Mouse (Mus musculus) ES-E14 (cell line): Measurements from ENCODE around the gene Bckdk. TPM values are rescaled to one million over a fixed set of nuclear protein-coding genes. Genes with fewer than 3 reads are reported as not detected.
"Not testable (repeated sequence)": the region's sequence is repeated elsewhere in the genome, so short reads cannot be mapped to it uniquely, and the experiment has no call there.

Source experiments
- DNase-seq: peaks from one replicate; pipeline ENCODE4 v3.0.0-alpha.2; 2013; ENCODE audit warnings: low read depth, low spot score
- H3K27ac ChIP-seq: 2 replicates; pipeline ENCODE4 v1.5.1; 2012; ENCODE audit warnings: low read depth, mild to moderate bottlenecking, low read length, moderate library complexity, mixed read lengths; ENCODE audit not compliant: poor library complexity, insufficient read depth, severe bottlenecking
- H3K36me3 ChIP-seq: 2 replicates; pipeline ENCODE4 v1.6.1; 2012; ENCODE audit warnings: mild to moderate bottlenecking, low read length, moderate library complexity, mixed read lengths; ENCODE audit not compliant: control insufficient read depth, poor library complexity, insufficient read depth, severe bottlenecking
- H3K4me1 ChIP-seq, 2 experiments: fragments of 150-350 bp in 1 of 2; sonication (generic) in 1 of 2; 2 replicates each; pipeline ENCODE4 v1.6.1; 2012; ENCODE audit warnings: low read length in 2 of 2, mild to moderate bottlenecking in 1 of 2, mixed read lengths in 1 of 2; ENCODE audit not compliant: control insufficient read depth in 2 of 2, insufficient read depth in 2 of 2, poor library complexity in 1 of 2
- H3K4me3 ChIP-seq, 2 experiments: fragments of 150-350 bp in 1 of 2; sonication (generic) in 1 of 2; 2 replicates each; pipeline ENCODE4 v1.5.1; 2012; ENCODE audit warnings: low read length in 2 of 2, low read depth in 1 of 2, mild to moderate bottlenecking in 1 of 2, mixed read lengths in 1 of 2; ENCODE audit not compliant: insufficient read depth in 1 of 2, poor library complexity in 1 of 2, severe bottlenecking in 1 of 2
- H3K9ac ChIP-seq: 2 replicates; pipeline ENCODE4 v1.6.1; 2012; ENCODE audit warnings: low read depth, mild to moderate bottlenecking, low read length, mixed read lengths; ENCODE audit not compliant: poor library complexity, insufficient read depth, severe bottlenecking
- H3K9me3 ChIP-seq: fragments of 150-350 bp; sonication (generic); 2 replicates; pipeline ENCODE4 v1.6.1; 2012; ENCODE audit warnings: low read depth, mild to moderate bottlenecking, low read length; ENCODE audit not compliant: control insufficient read depth, insufficient read depth
- CHD2 ChIP-seq: IDR thresholded peaks from 2 replicates; pipeline ENCODE4 v1.6.1; 2014; ENCODE audit warnings: mild to moderate bottlenecking, low read depth, low read length, inconsistent platforms
- HCFC1 ChIP-seq: IDR thresholded peaks from 2 replicates; pipeline ENCODE4 v1.6.1; 2012; ENCODE audit warnings: low read length, inconsistent platforms, borderline replicate concordance; ENCODE audit not compliant: insufficient read depth
- MAFK ChIP-seq: IDR thresholded peaks from 2 replicates; pipeline ENCODE4 v1.6.1; 2014; ENCODE audit warnings: mild to moderate bottlenecking, low read depth, low read length, inconsistent platforms; ENCODE audit not compliant: insufficient read depth
- ZC3H11A ChIP-seq: IDR thresholded peaks from 2 replicates; pipeline ENCODE4 v1.6.1; 2012; ENCODE audit warnings: low read depth, mild to moderate bottlenecking, inconsistent platforms, low read length, borderline replicate concordance
- ZNF384 ChIP-seq: IDR thresholded peaks from 2 replicates; pipeline ENCODE4 v1.6.1; 2012; ENCODE audit warnings: low read depth, low read length, inconsistent platforms
- in situ Hi-C, 2 experiments: fragments of 600-800 bp; cut with MboI; formaldehyde crosslinking; loops; one replicate each; pipeline ENCODE4 v1.15.1; 2025; ENCODE audit warnings: low sequenced_read_pairs in 2 of 2, inconsistent platforms in 1 of 2; ENCODE audit not compliant: unreplicated experiment in 2 of 2
- total RNA-seq: library from RNA; depleted of rRNA; stranded (reverse); fragments of 300-350 nt; gene quantifications from 2 replicates; pipeline ENCODE4 v1.2.3, GENCODE M21; 2012

Gene Bckdk
- total RNA-seq, 1 experiment, result 56.4 TPM

DNA sequence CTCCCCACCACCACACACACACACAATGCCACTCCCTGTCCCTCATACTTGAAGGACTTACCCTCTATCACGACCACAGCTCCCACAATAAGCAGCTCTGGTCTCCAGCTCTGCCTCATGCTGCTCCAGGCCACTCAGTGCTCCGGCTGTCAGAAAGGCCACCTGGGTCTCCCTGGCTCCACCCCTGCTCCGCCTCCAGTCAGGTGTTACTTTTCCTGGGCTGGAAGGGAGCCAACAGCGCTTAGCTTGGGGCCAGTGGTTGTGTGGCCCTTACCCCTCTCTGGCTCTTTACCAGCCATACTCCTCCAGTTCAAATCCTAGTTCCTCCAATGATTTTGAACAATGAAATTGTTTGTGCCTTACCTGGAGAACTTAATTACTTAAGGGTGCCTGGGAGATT lies 13.1 kb upstream of the Bckdk start, which contains the start of gene Prss53:
Gene Prss53, minus strand, starts transcription at position 173 of the 400 bp plus-strand sequence.
- H3K9ac ChIP-seq, result no peak within 1 kb of the TSS
- no peak for DNase-seq

DNA sequence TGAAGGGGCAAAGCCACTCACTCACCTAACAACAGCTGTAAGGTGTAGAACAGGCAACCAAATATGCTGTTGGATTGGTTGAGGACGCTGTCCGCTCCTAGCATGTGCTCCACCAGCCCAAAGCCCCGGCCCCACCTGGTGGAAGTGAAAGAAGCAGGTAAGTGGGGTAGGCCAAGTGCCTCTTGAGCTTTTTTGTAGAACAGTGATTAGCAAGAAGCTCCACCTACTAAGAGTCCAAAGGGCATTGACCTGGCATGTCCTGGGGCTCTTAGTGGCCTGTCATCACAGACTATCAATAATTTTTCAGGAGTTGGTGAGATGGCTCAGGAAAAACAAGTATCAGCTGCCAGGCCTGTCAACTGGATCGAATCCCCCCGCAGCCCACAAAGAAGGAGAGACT lies 9.4 kb upstream of the Bckdk start:
- H3K36me3 ChIP-seq, result peaks cover 10% of the 10 kb centered on the region; the same call in 1 of the 2 replicates
- H3K9ac ChIP-seq, result peak overlapping the region; percentile 20; the same call in 1 of the 2 replicates
- in situ Hi-C loops, result no loop called here
- peaks cover 0 to 5% of the 10 kb centered on the region in 2 experiments; a peak in 1 of 4 replicates for H3K4me1 ChIP-seq
- no peaks in the 10 kb centered on the region for H3K9me3 ChIP-seq
- no peak overlapping the region for H3K27ac ChIP-seq
- no peak for DNase-seq
- H3K4me3 ChIP-seq, result peak overlapping the region in 1 of 2 experiments; percentile 78; a peak in 3 of 4 replicates
- TF ChIP-seq CHD2 (no peak), MAFK (no peak), ZC3H11A (no peak), ZNF384 (no peak), HCFC1 (no peak)

More for the DNA sequence above, 13.1 kb upstream of the Bckdk start, which contains the start of gene Prss53:
- in situ Hi-C loops, result no loop called here
- no peak within 1 kb of the TSS for H3K4me3 ChIP-seq
- TF ChIP-seq ZNF384 (no peak), ZC3H11A (no peak), CHD2 (no peak), MAFK (no peak), HCFC1 (no peak)
- H3K27ac ChIP-seq, result no peak within 1 kb of the TSS
- peaks cover 28% of the 10 kb centered on the region for H3K36me3 ChIP-seq
- H3K9me3 ChIP-seq, result no peaks in the 10 kb centered on the region
- peaks cover 0 to 9% of the 10 kb centered on the region in 2 experiments; a peak in 1 of 4 replicates for H3K4me1 ChIP-seq

DNA sequence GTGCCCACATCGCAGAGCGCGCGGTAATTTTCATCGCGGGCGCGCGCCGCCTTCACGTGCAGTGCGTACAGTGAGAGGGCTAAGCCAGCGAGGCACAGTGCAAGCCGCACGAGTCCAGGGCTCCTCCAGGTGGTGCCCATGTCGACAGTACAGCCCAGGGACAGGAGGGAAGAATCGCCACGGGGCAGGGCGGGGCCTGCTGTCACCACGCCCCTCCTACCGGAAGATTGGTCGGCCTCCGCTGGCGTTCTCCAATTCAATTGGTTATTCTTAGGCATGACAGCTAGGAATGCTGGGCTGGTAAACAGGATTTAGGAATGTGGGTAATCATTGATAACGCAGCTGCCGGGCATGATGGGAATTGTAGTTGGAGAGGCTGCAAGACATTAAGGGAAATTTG lies 8.4 kb upstream of the Bckdk start, which contains the start of the genes Gm21974 and Vkorc1:
Gene Gm21974, minus strand, starts transcription at position 13 of the 400 bp plus-strand sequence.
Gene Vkorc1, minus strand, starts transcription at position 176 of the 400 bp plus-strand sequence.
- in situ Hi-C loops, result no loop called here
- peak; percentile 93 for TF ChIP-seq HCFC1
- peak; percentile 51; the same call in 1 of the 2 replicates for TF ChIP-seq CHD2
- no peak for TF ChIP-seq MAFK
- Histone ChIP-seq H3K4me3 (peak within 1 kb of the TSS; percentile 71 to 78), H3K27ac (0 out of 2 replicates have a peak within 1 kb of the TSS, but pooled peaks have one; percentile 22), H3K9ac (peak within 1 kb of the TSS; percentile 60), H3K36me3 (peaks cover 7% of the 10 kb centered on the region; the same call in 1 of the 2 replicates), H3K4me1 (peaks cover 0 to 5% of the 10 kb centered on the region in 2 experiments; a peak in 1 of 4 replicates), H3K9me3 (no peaks in the 10 kb centered on the region)
- peak; percentile 93 for DNase-seq

DNA sequence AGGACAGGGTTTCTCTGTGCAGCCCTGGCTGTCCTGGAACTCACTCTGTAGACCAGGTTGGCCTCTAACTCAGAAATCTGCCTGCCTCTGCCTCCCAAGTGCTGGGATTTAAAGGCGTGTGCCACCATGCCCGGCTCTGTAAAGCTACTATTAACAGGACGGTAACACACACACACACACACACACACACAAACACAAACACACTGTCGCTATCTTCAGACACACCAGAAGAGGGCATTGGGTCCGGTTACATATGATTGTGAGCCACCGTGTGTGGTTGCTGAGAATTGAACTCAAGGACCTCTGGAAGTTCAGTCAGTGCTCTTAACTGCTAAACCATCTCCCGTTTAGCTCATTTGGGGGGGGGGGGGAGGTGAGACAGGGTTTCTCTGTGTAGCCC lies 8.0 kb upstream of the Bckdk start:
- Histone ChIP-seq H3K9ac (peak overlapping the region; percentile 31; the same call in 1 of the 2 replicates), H3K4me3 (peak overlapping the region; percentile 9 to 78; a peak in 3 of 4 replicates)
- H3K27ac ChIP-seq, H3K9me3 ChIP-seq, H3K36me3 ChIP-seq, in situ Hi-C loops, DNase-seq, H3K4me1 ChIP-seq: not testable (repeated sequence)

DNA sequence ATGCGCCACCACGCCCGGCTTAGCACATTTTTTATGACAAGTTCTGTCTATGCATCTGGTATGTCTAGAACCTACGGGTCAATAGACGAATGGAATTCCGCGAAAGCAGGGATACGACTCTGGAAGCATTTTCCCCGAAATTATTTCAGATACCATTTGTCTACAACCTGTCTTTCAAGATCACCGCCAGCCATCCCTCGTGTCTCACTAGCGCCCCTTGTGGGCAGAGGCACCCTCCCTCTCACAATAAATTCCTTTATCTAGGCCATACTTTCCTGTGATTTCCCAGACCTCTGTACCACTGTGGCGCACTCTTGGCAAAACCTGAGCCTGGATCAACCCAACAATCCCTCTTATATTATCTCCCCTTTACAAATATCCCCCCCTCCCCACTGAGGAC lies 7.5 kb upstream of the Bckdk start:
- TF ChIP-seq HCFC1 (peak; percentile 28; the same call in 1 of the 2 replicates), MAFK (no peak), ZC3H11A (0 out of 2 replicates have a peak, but pooled peaks have one; percentile 3)
- DNase-seq, result peak; percentile 84
- H3K9me3 ChIP-seq, result no peaks in the 10 kb centered on the region
- H3K4me3 ChIP-seq, result 0 out of 4 replicates have a peak overlapping the region, but pooled peaks of 1 of the 2 experiments have one; percentile 3
- in situ Hi-C loops, result no loop called here
- H3K4me1 ChIP-seq, result peaks cover 0 to 5% of the 10 kb centered on the region in 2 experiments; a peak in 1 of 4 replicates
- H3K36me3 ChIP-seq, result peaks cover 7% of the 10 kb centered on the region; the same call in 1 of the 2 replicates
- no peak overlapping the region for H3K9ac ChIP-seq
- H3K27ac ChIP-seq, result no peak overlapping the region
